9 mouse cellular contexts compared by ENCODE assay signal in genomic region chr17:87330250-87330920, GRCm38 (mm10). TPM values are rescaled to one million over a fixed set of nuclear protein-coding genes. Genes with fewer than 3 reads are reported as not detected.
DNase-seq lines count a peak whose midpoint lies in the region; ATAC-seq lines count a peak whose summit lies in the region.
"Had no signal": no experiment of that assay in that cellular context is flagged by ENCODE, and none has a peak within 500 bp of the region (broad histone marks: within the 10 kb centered on the region; RNA-seq: fewer than 3 reads in every experiment).

No protein-coding gene starts in this region.

- H3K4me3 ChIP-seq in liver, embryonic 12.5 days: no peak overlapping the region
- peak overlapping the region; percentile 11; the same call in 1 of the 2 replicates for H3K4me3 ChIP-seq in forebrain, embryonic 12.5 days (replicated peaks)
- H3K4me3 ChIP-seq in midbrain, embryonic 14.5 days (replicated peaks; ENCODE audit: low read depth, low read length): no peak overlapping the region

- no peak for DNase-seq in liver
- peak; percentile 36 for DNase-seq in layer of hippocampus, adult 9-10 months (ENCODE audit: low spot score)
- DNase-seq in midbrain, embryonic 14.5 days: peak; percentile 68
- DNase-seq in adrenal gland, postnatal 14 days: no peak
- DNase-seq in gastrocnemius, adult 18-20 months (ENCODE audit: low spot score): no peak
- no peak for DNase-seq in kidney, postnatal 10 days

- H3K4me1 ChIP-seq in liver, embryonic 12.5 days: peaks cover 32% of the 10 kb centered on the region
- peaks cover 56% of the 10 kb centered on the region for H3K4me1 ChIP-seq in forebrain, embryonic 12.5 days
- peaks cover 54% of the 10 kb centered on the region for H3K4me1 ChIP-seq in midbrain, embryonic 14.5 days (ENCODE audit: control insufficient read depth, insufficient read depth, low read length)

- no peak overlapping the region for H3K9ac ChIP-seq in liver, embryonic 12.5 days
- peak overlapping the region; percentile 21; the same call in 1 of the 2 replicates for H3K9ac ChIP-seq in forebrain, embryonic 12.5 days
- no peak overlapping the region; the same call in 1 of the 2 replicates for H3K9ac ChIP-seq in midbrain, embryonic 14.5 days (replicated peaks; ENCODE audit: low read length)

- H3K27ac ChIP-seq in liver, embryonic 12.5 days: no peak overlapping the region
- peak overlapping the region; percentile 68 for H3K27ac ChIP-seq in forebrain, embryonic 12.5 days
- peak overlapping the region; percentile 76 for H3K27ac ChIP-seq in midbrain, embryonic 14.5 days (replicated peaks; ENCODE audit: low read depth, low read length)

- peak overlapping the region; percentile 19; the same call in 1 of the 2 replicates for H3K4me2 ChIP-seq in liver, embryonic 12.5 days
- peak overlapping the region; percentile 31 for H3K4me2 ChIP-seq in forebrain, embryonic 12.5 days
- peak overlapping the region; percentile 35 for H3K4me2 ChIP-seq in midbrain, embryonic 14.5 days (ENCODE audit: low read length)

- ATAC-seq in liver, embryonic 12.5 days: no peak
- peak; percentile 31 for ATAC-seq in forebrain, embryonic 12.5 days (ENCODE audit: low FRiP score)
- peak; percentile 32 for ATAC-seq in midbrain, embryonic 14.5 days (ENCODE audit: low FRiP score, low TSS enrichment)
- ATAC-seq: Patski had no signal

- peaks cover 36% of the 10 kb centered on the region for H3K36me3 ChIP-seq in liver, embryonic 12.5 days
- no peaks in the 10 kb centered on the region for H3K36me3 ChIP-seq in forebrain, embryonic 12.5 days (replicated peaks)
- no peaks in the 10 kb centered on the region for H3K36me3 ChIP-seq in midbrain, embryonic 14.5 days (ENCODE audit: control insufficient read depth, insufficient read depth, low read length)

- no peaks in the 10 kb centered on the region for H3K9me3 ChIP-seq in liver, embryonic 12.5 days (replicated peaks)
- H3K9me3 ChIP-seq in forebrain, embryonic 12.5 days: no peaks in the 10 kb centered on the region
- H3K9me3 ChIP-seq in midbrain, embryonic 14.5 days (ENCODE audit: control insufficient read depth, low read length): no peaks in the 10 kb centered on the region

- H3K27me3 ChIP-seq in liver, embryonic 12.5 days (replicated peaks): no peaks in the 10 kb centered on the region
- peaks cover 6% of the 10 kb centered on the region; the same call in 1 of the 2 replicates for H3K27me3 ChIP-seq in forebrain, embryonic 12.5 days
- peaks cover 3% of the 10 kb centered on the region; the same call in 1 of the 2 replicates for H3K27me3 ChIP-seq in midbrain, embryonic 14.5 days (ENCODE audit: control insufficient read depth, insufficient read depth, low read length)
- H3K27me3 ChIP-seq: Patski had no signal

- 60% methylated on average over 22 of the region's 22 CpGs for WGBS in liver, embryonic 12.5 days (ENCODE audit: insufficient replicate concordance)
- WGBS in forebrain, embryonic 12.5 days: 28% methylated on average over 22 of the region's 22 CpGs
- 32% methylated on average over 22 of the region's 22 CpGs for WGBS in midbrain, embryonic 14.5 days

RNA-seq across cellular contexts. Expression of gene Ttc7, which starts 47.7 kb away (rescaled TPM):
- polyA plus RNA-seq in liver, embryonic 12.5 days (2016; fragmentation: Nextera tagmentation; extraction: Ambion mirVana): 15.3 and 17.0 TPM in 2 replicates
- polyA plus RNA-seq in forebrain, embryonic 12.5 days (2016; fragmentation: Nextera tagmentation; extraction: Ambion mirVana): 3.5 and 3.8 TPM in 2 replicates
- 3.6 and 5.0 TPM in 2 replicates for polyA plus RNA-seq in midbrain, embryonic 14.5 days (2014; fragmentation: Nextera tagmentation; extraction: Ambion mirVana)
- 13.2 TPM in 2 replicates for total RNA-seq in adrenal gland, postnatal 14 days (2021)
- total RNA-seq in gastrocnemius, adult 18-20 months (2021): 10 to 100 TPM in 1 of 2 experiments, 1 to 10 TPM in 1; 8.6 to 10.6 TPM

Comparison
In these comparisons a context has a peak if more than half of its experiments do, and no peak if none do; other contexts are left out.
1. DNase-seq: peak in layer of hippocampus, adult 9-10 months (single experiment) and midbrain, embryonic 14.5 days (single experiment); none in liver (single experiment), adrenal gland, postnatal 14 days (single experiment), gastrocnemius, adult 18-20 months (single experiment) and kidney, postnatal 10 days (single experiment).
2. Peak in every context shown above with its lines, with median percentiles within 50 percentile points of each other: H3K4me2 ChIP-seq.